Mouse (Mus musculus): ENCODE results near the gene Sync. TPM values are rescaled to one million over a fixed set of nuclear protein-coding genes. Genes with fewer than 3 reads are reported as not detected.
A peak's percentile ranks its signal among the peaks of the same experiment; 100 is the strongest.

The Sync gene
- total and polyA plus RNA-seq, 3 experiments, result 0.31 to 0.43 TPM; not detected in 1

DNA sequence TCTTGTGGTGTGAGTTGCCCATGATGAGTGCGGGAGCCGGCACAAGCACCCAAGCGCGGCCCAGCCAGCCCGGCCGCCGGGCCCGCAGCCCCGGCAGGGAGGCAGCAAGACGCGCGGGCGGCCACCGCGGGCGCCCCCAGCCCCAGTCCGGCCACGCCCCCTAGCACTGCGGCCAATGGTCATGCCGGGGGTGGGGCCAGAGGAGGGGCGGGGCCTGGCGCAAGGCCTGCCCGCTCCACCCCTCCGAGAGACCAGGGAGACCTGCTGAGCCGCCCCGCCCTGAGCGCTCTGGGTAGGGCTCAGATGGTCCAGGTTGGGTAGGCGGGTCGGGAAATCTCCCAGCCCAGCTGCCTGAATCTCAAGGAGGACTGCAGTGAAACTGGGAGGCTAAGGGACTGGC lies 48.3 kb upstream of the Sync start:
- no peaks in the 10 kb centered on the region for H3K79me2 ChIP-seq (ENCODE audit: control insufficient read depth, insufficient read depth, low read length, poor library complexity)
- H3K36me3 ChIP-seq (ENCODE audit: control insufficient read depth in 1 of 2, insufficient read depth in 2 of 2, low read length in 2 of 2), result peaks cover 0 to 23% of the 10 kb centered on the region in 2 experiments; a peak in 2 of 4 replicates
- peak overlapping the region; percentile 40 for H3K9ac ChIP-seq (ENCODE audit: control insufficient read depth, low read depth, low read length, poor library complexity, severe bottlenecking)
- peak overlapping the region; percentile 31 to 51; a peak in 3 of 4 replicates for H3K4me3 ChIP-seq (ENCODE audit: control insufficient read depth in 1 of 2, insufficient read depth in 1 of 2, low read depth in 2 of 2, low read length in 2 of 2)
- peak; percentile 70 for DNase-seq (ENCODE audit: low read depth, low spot score)
- TF ChIP-seq ELF1 (IDR thresholded peaks at IDR 0.05; ENCODE audit: low read depth, low read length) (no peak), POLR2AphosphoS5 (IDR thresholded peaks at IDR 0.05; ENCODE audit: borderline replicate concordance, low read depth, low read length) (no peak), MYC (IDR thresholded peaks at IDR 0.05; ENCODE audit: low read depth, low read length) (no peak), GABPA (IDR thresholded peaks at IDR 0.05; ENCODE audit: low read depth, low read length) (no peak), CHD2 (IDR thresholded peaks at IDR 0.05; ENCODE audit: low read length) (no peak), EP300 (IDR thresholded peaks at IDR 0.05; ENCODE audit: low read depth in 1 of 2, low read length in 2 of 2) (no peak), E2F4 (IDR thresholded peaks at IDR 0.05; ENCODE audit: borderline replicate concordance, low read depth, low read length) (no peak), USF2 (IDR thresholded peaks at IDR 0.05; ENCODE audit: borderline replicate concordance in 1 of 2, insufficient read depth in 1 of 2, low read depth in 1 of 2, low read length in 2 of 2) (no peak), TBP (IDR thresholded peaks at IDR 0.05; ENCODE audit: low read depth, low read length) (no peak), ZMIZ1 (IDR thresholded peaks at IDR 0.05; ENCODE audit: low read depth, low read length) (no peak), KAT2A (conservative IDR thresholded peaks at IDR 0.05; ENCODE audit: low read depth, low read length) (no peak), RAD21 (IDR thresholded peaks at IDR 0.05; ENCODE audit: low read depth, low read length) (no peak), TCF12 (IDR thresholded peaks at IDR 0.05; ENCODE audit: low read depth, low read length) (no peak), CTCF (IDR thresholded peaks at IDR 0.05 in 2 of 3, conservative IDR thresholded peaks at IDR 0.05 in 1 of 3; ENCODE audit: control insufficient read depth in 1 of 3, insufficient read depth in 1 of 3, low read depth in 2 of 3, low read length in 3 of 3, poor library complexity in 1 of 3, severe bottlenecking in 1 of 3) (no peak), MAZ (IDR thresholded peaks at IDR 0.05; ENCODE audit: low read depth, low read length) (no peak), NRF1 (IDR thresholded peaks at IDR 0.05; ENCODE audit: insufficient read depth, low read depth, low read length, poor library complexity, severe bottlenecking) (no peak), ZKSCAN1 (IDR thresholded peaks at IDR 0.05; ENCODE audit: low read depth, low read length) (no peak)
- no peak overlapping the region for H3K27ac ChIP-seq (ENCODE audit: control insufficient read depth, low read depth, low read length)
- no peaks in the 10 kb centered on the region for H3K27me3 ChIP-seq (ENCODE audit: control insufficient read depth in 1 of 2, insufficient read depth in 2 of 2, low read length in 2 of 2)
- peaks cover 16 to 26% of the 10 kb centered on the region in 2 experiments for H3K4me1 ChIP-seq (ENCODE audit: control insufficient read depth in 1 of 2, insufficient read depth in 2 of 2, low read length in 2 of 2)
- no peaks in the 10 kb centered on the region for H3K9me3 ChIP-seq (replicated peaks; ENCODE audit: insufficient read depth, low read length)

DNA sequence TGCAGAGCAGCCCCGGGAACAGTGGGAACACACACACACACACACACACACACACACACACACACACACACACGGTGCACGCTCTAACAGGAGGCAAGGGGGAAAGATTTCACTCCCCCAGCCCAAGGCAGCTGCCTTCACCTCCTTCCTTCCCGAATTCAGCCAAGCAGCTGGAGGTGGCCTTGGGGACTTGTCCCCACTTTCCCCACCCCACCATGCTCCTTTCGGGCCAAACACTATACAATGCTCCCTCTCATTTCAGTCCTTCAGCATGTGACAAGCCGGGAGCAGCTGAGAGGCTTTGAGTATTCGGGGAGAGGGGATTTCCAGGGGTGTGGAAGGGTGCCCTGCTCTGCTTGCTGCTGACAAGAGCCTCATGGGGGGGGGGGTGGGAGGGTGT lies 45.5 kb upstream of the Sync start:
- peaks cover 8 to 21% of the 10 kb centered on the region in 2 experiments for H3K4me1 ChIP-seq (ENCODE audit: control insufficient read depth in 1 of 2, insufficient read depth in 2 of 2, low read length in 2 of 2)
- H3K27ac ChIP-seq (ENCODE audit: control insufficient read depth, low read depth, low read length), result no peak overlapping the region
- H3K4me3 ChIP-seq (ENCODE audit: control insufficient read depth in 1 of 2, insufficient read depth in 1 of 2, low read depth in 2 of 2, low read length in 2 of 2), result no peak overlapping the region
- peaks cover 0 to 5% of the 10 kb centered on the region in 2 experiments; a peak in 2 of 4 replicates for H3K36me3 ChIP-seq (ENCODE audit: control insufficient read depth in 1 of 2, insufficient read depth in 2 of 2, low read length in 2 of 2)
- H3K79me2 ChIP-seq (ENCODE audit: control insufficient read depth, insufficient read depth, low read length, poor library complexity), result no peaks in the 10 kb centered on the region
- no peak for DNase-seq (ENCODE audit: low read depth, low spot score)
- no peak for TF ChIP-seq CHD1 (IDR thresholded peaks at IDR 0.05; ENCODE audit: low read depth, low read length)
- H3K9me3 ChIP-seq (replicated peaks; ENCODE audit: insufficient read depth, low read length), result no peaks in the 10 kb centered on the region
- H3K27me3 ChIP-seq (ENCODE audit: control insufficient read depth in 1 of 2, insufficient read depth in 2 of 2, low read length in 2 of 2), result no peaks in the 10 kb centered on the region
- H3K9ac ChIP-seq (ENCODE audit: control insufficient read depth, low read depth, low read length, poor library complexity, severe bottlenecking), result no peak overlapping the region

Data from MEL (cell line).